Mouse (Mus musculus) heart, embryonic 10.5 days (tissue): Measurements from ENCODE around the gene Cd6. TPM values are rescaled to one million over a fixed set of nuclear protein-coding genes. Genes with fewer than 3 reads are reported as not detected.

Experiments
- DNase-seq: peaks from one replicate; pipeline ENCODE4 v3.0.0-alpha.2; 2017; ENCODE audit warnings: low spot score
- H3K27ac ChIP-seq: fragments of 300-500 bp; sonication (generic); 2 replicates; pipeline ENCODE4 v1.5.1; 2016; ENCODE audit warnings: mild to moderate bottlenecking
- H3K27me3 ChIP-seq: fragments of 300-500 bp; sonication (generic); 2 replicates; pipeline ENCODE4 v1.6.1; 2016; ENCODE audit warnings: mild to moderate bottlenecking; ENCODE audit not compliant: poor library complexity, insufficient read depth, severe bottlenecking
- H3K36me3 ChIP-seq: fragments of 300-500 bp; sonication (generic); 2 replicates; pipeline ENCODE4 v1.6.1; 2016; ENCODE audit warnings: mild to moderate bottlenecking, moderate library complexity
- H3K4me1 ChIP-seq: fragments of 300-500 bp; sonication (generic); 2 replicates; pipeline ENCODE4 v1.6.1; 2016; ENCODE audit warnings: mild to moderate bottlenecking
- H3K4me3 ChIP-seq: fragments of 300-500 bp; sonication (generic); 2 replicates; pipeline ENCODE4 v1.5.1; 2016; ENCODE audit warnings: mild to moderate bottlenecking, moderate library complexity
- H3K9me3 ChIP-seq: fragments of 300-500 bp; sonication (generic); 2 replicates; pipeline ENCODE4 v1.6.1; 2016; ENCODE audit warnings: mild to moderate bottlenecking, moderate library complexity
- WGBS: fragments of 180-500 bp; shearing (Covaris S2); methylation state at CpG from one replicate; pipeline ENCODE4 v1.1.7; 2016; 5-methylcytosine and 5-hydroxymethylcytosine counted together
- polyA plus RNA-seq: library from polyadenylated mRNA; unstranded; fragments of >200 nt; fragmentation: Nextera tagmentation; extraction: Ambion mirVana; gene quantifications from 2 replicates; pipeline ENCODE4 v1.2.1, GENCODE M21; 2016

The Cd6 gene
- polyA plus RNA-seq, 1 experiment from 2014 or later, result not detected

GRCm38 (mm10) chr19:10763381-10764031 is 66.4 kb downstream of the Cd6 start:
- no peaks in the 10 kb centered on the region for H3K36me3 ChIP-seq
- DNase-seq, result no peak
- WGBS, result 80% methylated on average over 21 of the region's 21 CpGs
- no peak overlapping the region for H3K27ac ChIP-seq
- no peaks in the 10 kb centered on the region for H3K27me3 ChIP-seq
- no peak overlapping the region for H3K4me3 ChIP-seq
- peaks cover 32% of the 10 kb centered on the region for H3K4me1 ChIP-seq
- no peaks in the 10 kb centered on the region for H3K9me3 ChIP-seq

GRCm38 (mm10) chr19:10762468-10762867 is 67.4 kb downstream of the Cd6 start:
- H3K9me3 ChIP-seq, result no peaks in the 10 kb centered on the region
- no peak for DNase-seq
- no peak overlapping the region for H3K27ac ChIP-seq
- H3K36me3 ChIP-seq, result no peaks in the 10 kb centered on the region
- no peak overlapping the region for H3K4me3 ChIP-seq
- H3K4me1 ChIP-seq, result peaks cover 34% of the 10 kb centered on the region
- WGBS, result 82% methylated on average over 6 of the region's 6 CpGs
- no peaks in the 10 kb centered on the region for H3K27me3 ChIP-seq

- DNase-seq, result no peak
- Histone ChIP-seq H3K36me3 (no peaks in the 10 kb centered on the region), H3K4me1 (peaks cover 34% of the 10 kb centered on the region), H3K9me3 (no peaks in the 10 kb centered on the region), H3K27me3 (no peaks in the 10 kb centered on the region), H3K27ac (no peak overlapping the region), H3K4me3 (no peak overlapping the region)
- whole genome bisulfite sequencing, result 85% methylated on average over 8 of the region's 8 CpGs
Observed at GRCm38 (mm10) chr19:10761794-10762415, 68.0 kb downstream of the Cd6 start.

GRCm38 (mm10) chr19:10759983-10760831 is 69.7 kb downstream of the Cd6 start:
- no peaks in the 10 kb centered on the region for H3K9me3 ChIP-seq
- H3K27me3 ChIP-seq, result no peaks in the 10 kb centered on the region
- peak overlapping the region; percentile 85 for H3K27ac ChIP-seq
- peak overlapping the region; percentile 9; the same call in 1 of the 2 replicates for H3K4me3 ChIP-seq
- peaks cover 34% of the 10 kb centered on the region for H3K4me1 ChIP-seq
- WGBS, result 63% methylated on average over 9 of the region's 9 CpGs
- no peaks in the 10 kb centered on the region for H3K36me3 ChIP-seq
- DNase-seq, result no peak

GRCm38 (mm10) chr19:10759525-10759924 is 70.3 kb downstream of the Cd6 start:
- peaks cover 34% of the 10 kb centered on the region for H3K4me1 ChIP-seq
- H3K36me3 ChIP-seq, result no peaks in the 10 kb centered on the region
- peak overlapping the region; percentile 85; the same call in 1 of the 2 replicates for H3K27ac ChIP-seq
- no peak overlapping the region for H3K4me3 ChIP-seq
- H3K9me3 ChIP-seq, result no peaks in the 10 kb centered on the region
- DNase-seq, result no peak
- H3K27me3 ChIP-seq, result no peaks in the 10 kb centered on the region

GRCm38 (mm10) chr19:10758708-10759107 is 71.2 kb downstream of the Cd6 start:
- H3K36me3 ChIP-seq, result no peaks in the 10 kb centered on the region
- WGBS, result 68% methylated on average over 6 of the region's 6 CpGs
- no peak overlapping the region for H3K4me3 ChIP-seq
- peaks cover 34% of the 10 kb centered on the region for H3K4me1 ChIP-seq
- H3K9me3 ChIP-seq, result no peaks in the 10 kb centered on the region
- peak overlapping the region; percentile 85; the same call in 1 of the 2 replicates for H3K27ac ChIP-seq
- H3K27me3 ChIP-seq, result no peaks in the 10 kb centered on the region
- DNase-seq, result no peak

GRCm38 (mm10) chr19:10757526-10757925 is 72.3 kb downstream of the Cd6 start:
- no peak overlapping the region for H3K4me3 ChIP-seq
- H3K9me3 ChIP-seq, result no peaks in the 10 kb centered on the region
- H3K27me3 ChIP-seq, result no peaks in the 10 kb centered on the region
- no peak for DNase-seq
- 70% methylated on average over 2 of the region's 2 CpGs for WGBS
- no peak overlapping the region for H3K27ac ChIP-seq
- peaks cover 34% of the 10 kb centered on the region for H3K4me1 ChIP-seq
- H3K36me3 ChIP-seq, result no peaks in the 10 kb centered on the region

GRCm38 (mm10) chr19:10757125-10757524 is 72.7 kb downstream of the Cd6 start:
- Histone ChIP-seq H3K27me3 (no peaks in the 10 kb centered on the region), H3K36me3 (no peaks in the 10 kb centered on the region), H3K27ac (no peak overlapping the region), H3K4me3 (no peak overlapping the region), H3K4me1 (peaks cover 34% of the 10 kb centered on the region), H3K9me3 (no peaks in the 10 kb centered on the region)
- DNase-seq, result no peak

GRCm38 (mm10) chr19:10752646-10753045 is 77.2 kb downstream of the Cd6 start:
- Histone ChIP-seq H3K27me3 (no peaks in the 10 kb centered on the region), H3K27ac (no peak overlapping the region), H3K4me3 (no peak overlapping the region), H3K9me3 (no peaks in the 10 kb centered on the region), H3K36me3 (no peaks in the 10 kb centered on the region), H3K4me1 (no peaks in the 10 kb centered on the region)
- DNase-seq, result no peak
- 89% methylated on average over 5 of the region's 5 CpGs for WGBS

- H3K9me3 ChIP-seq, result no peaks in the 10 kb centered on the region
- no peak overlapping the region for H3K27ac ChIP-seq
- no peaks in the 10 kb centered on the region for H3K36me3 ChIP-seq
- H3K4me3 ChIP-seq, result no peak overlapping the region
- no peaks in the 10 kb centered on the region for H3K4me1 ChIP-seq
- H3K27me3 ChIP-seq, result no peaks in the 10 kb centered on the region
- WGBS, result 78% methylated on average over 6 of the region's 6 CpGs
- DNase-seq, result no peak
Observed at GRCm38 (mm10) chr19:10752106-10752505, 77.8 kb downstream of the Cd6 start.

GRCm38 (mm10) chr19:10751607-10752006 is 78.3 kb downstream of the Cd6 start:
- H3K4me3 ChIP-seq, result no peak overlapping the region
- no peaks in the 10 kb centered on the region for H3K9me3 ChIP-seq
- DNase-seq, result no peak
- 86% methylated on average over 1 of the region's 1 CpGs for WGBS
- H3K27me3 ChIP-seq, result no peaks in the 10 kb centered on the region
- no peak overlapping the region for H3K27ac ChIP-seq
- H3K36me3 ChIP-seq, result no peaks in the 10 kb centered on the region
- H3K4me1 ChIP-seq, result no peaks in the 10 kb centered on the region

GRCm38 (mm10) chr19:10750161-10750560 is 79.7 kb downstream of the Cd6 start:
- no peaks in the 10 kb centered on the region for H3K36me3 ChIP-seq
- H3K27me3 ChIP-seq, result no peaks in the 10 kb centered on the region
- no peaks in the 10 kb centered on the region for H3K4me1 ChIP-seq
- no peak overlapping the region for H3K27ac ChIP-seq
- 71% methylated on average over 6 of the region's 6 CpGs for WGBS
- no peaks in the 10 kb centered on the region for H3K9me3 ChIP-seq
- no peak for DNase-seq
- H3K4me3 ChIP-seq, result no peak overlapping the region

- WGBS, result 81% methylated on average over 6 of the region's 6 CpGs
- peak; percentile 60 for DNase-seq
- H3K9me3 ChIP-seq, result no peaks in the 10 kb centered on the region
- no peak overlapping the region for H3K4me3 ChIP-seq
- no peaks in the 10 kb centered on the region for H3K36me3 ChIP-seq
- no peaks in the 10 kb centered on the region for H3K27me3 ChIP-seq
- H3K4me1 ChIP-seq, result no peaks in the 10 kb centered on the region
- no peak overlapping the region for H3K27ac ChIP-seq
Observed at GRCm38 (mm10) chr19:10749295-10749694, 80.6 kb downstream of the Cd6 start.
